In the genomic region with DNA sequence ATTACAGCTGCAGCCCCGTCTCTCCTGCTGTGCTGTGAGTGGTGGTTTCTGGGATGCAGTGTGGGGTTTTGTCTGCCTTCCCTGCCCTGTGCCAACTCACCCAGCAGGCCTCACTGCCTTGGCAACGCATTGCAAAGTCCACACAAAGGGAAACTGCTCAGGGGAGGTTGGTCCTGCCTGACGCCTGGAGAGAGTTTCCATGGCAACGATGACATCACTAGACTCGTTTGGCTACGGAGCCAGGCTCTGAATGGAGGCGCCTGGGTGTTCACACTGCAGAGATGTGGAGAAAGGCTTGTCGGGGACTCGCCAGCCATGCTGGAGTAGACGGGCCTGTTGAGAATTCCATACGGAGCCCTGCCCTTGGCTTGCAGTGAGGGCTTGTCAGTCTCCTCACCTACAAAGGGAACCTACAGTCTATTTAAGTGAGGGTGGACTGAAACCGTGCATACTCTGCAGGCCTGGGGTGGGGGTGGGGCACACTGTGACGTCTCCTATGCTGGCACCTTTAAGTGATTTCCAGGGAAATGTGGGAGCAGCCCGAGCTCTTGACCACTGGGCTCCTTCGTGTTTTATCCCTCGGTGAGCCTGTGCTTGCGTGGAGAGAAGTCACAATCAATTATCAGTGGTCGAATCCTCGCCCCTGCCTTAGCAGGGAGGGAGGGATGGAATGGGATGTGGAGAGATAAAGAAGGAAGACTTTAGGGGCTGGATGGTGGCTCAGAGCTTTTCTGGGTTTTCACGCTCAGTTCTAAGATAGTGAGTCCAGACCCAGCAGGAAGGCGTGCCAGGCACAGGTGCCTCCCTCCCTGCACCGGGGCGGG, we compare ENCODE assay signal across 8 mouse cellular contexts. TPM values are rescaled to one million over a fixed set of nuclear protein-coding genes. Genes with fewer than 3 reads are reported as not detected.
DNase-seq lines count a peak whose midpoint lies in the region; ATAC-seq lines count a peak whose summit lies in the region.

No protein-coding gene starts in this region.

- peak; percentile 98 for ATAC-seq in forebrain, embryonic 11.5 days (replicated peaks; ENCODE audit: low FRiP score)
- peak; percentile 37 for ATAC-seq in liver, embryonic 13.5 days (ENCODE audit: low read depth)

- H3K27me3 ChIP-seq in forebrain, embryonic 11.5 days (ENCODE audit: control insufficient read depth, insufficient read depth, low read length) = no peaks in the 10 kb centered on the region
- H3K27me3 ChIP-seq in liver, embryonic 13.5 days = peaks cover 8% of the 10 kb centered on the region

- peak; percentile 30 to 32 for DNase-seq in CD8-positive naive resting alpha-beta T cell, adult 2 months (ENCODE audit: low read depth in 2 of 2, low spot score in 2 of 2)
- DNase-seq in brain, embryonic 18.5 days (ENCODE audit: low read depth, low spot score) = peak; percentile 99
- DNase-seq in forebrain, embryonic 11.5 days (ENCODE audit: low spot score) = peak; percentile 94
- peak; percentile 92 to 94 for DNase-seq in heart, postnatal 10 days
- DNase-seq in kidney, postnatal 36 days = peak; percentile 88 to 97
- no peak for DNase-seq in liver, embryonic 13.5 days
- peak; percentile 63 for DNase-seq in naive thymus-derived CD4-positive, alpha-beta T cell, adult 2 months (ENCODE audit: low read depth)
- DNase-seq in testis, postnatal 14 days (ENCODE audit: low spot score) = peak; percentile 77

- no peaks in the 10 kb centered on the region for H3K9me3 ChIP-seq in forebrain, embryonic 11.5 days (ENCODE audit: control insufficient read depth, low read length)
- H3K9me3 ChIP-seq in liver, embryonic 13.5 days (replicated peaks) = no peaks in the 10 kb centered on the region

- peaks cover 35% of the 10 kb centered on the region for H3K4me1 ChIP-seq in forebrain, embryonic 11.5 days (replicated peaks; ENCODE audit: control insufficient read depth, insufficient read depth, low read length)
- peaks cover 18% of the 10 kb centered on the region for H3K4me1 ChIP-seq in liver, embryonic 13.5 days (replicated peaks)

- no peaks in the 10 kb centered on the region for H3K36me3 ChIP-seq in forebrain, embryonic 11.5 days (ENCODE audit: control insufficient read depth, insufficient read depth, low read length)
- no peaks in the 10 kb centered on the region for H3K36me3 ChIP-seq in liver, embryonic 13.5 days

- peak overlapping the region; percentile 60 for H3K9ac ChIP-seq in forebrain, embryonic 11.5 days (ENCODE audit: low read length)
- no peak overlapping the region for H3K9ac ChIP-seq in liver, embryonic 13.5 days

- peak overlapping the region; percentile 47 for H3K4me2 ChIP-seq in forebrain, embryonic 11.5 days (ENCODE audit: low read depth, low read length, severe bottlenecking)
- peak overlapping the region; percentile 44 for H3K4me2 ChIP-seq in liver, embryonic 13.5 days

- H3K4me3 ChIP-seq in forebrain, embryonic 11.5 days (ENCODE audit: low read depth, low read length) = peak overlapping the region; percentile 5; the same call in 1 of the 2 replicates
- H3K4me3 ChIP-seq in liver, embryonic 13.5 days (replicated peaks) = no peak overlapping the region

- 3% methylated on average over 23 of the region's 23 CpGs for WGBS in forebrain, embryonic 11.5 days
- 15% methylated on average over 23 of the region's 23 CpGs for WGBS in liver, embryonic 13.5 days (ENCODE audit: insufficient replicate concordance)

- peak overlapping the region; percentile 99 for H3K27ac ChIP-seq in forebrain, embryonic 11.5 days (ENCODE audit: low read depth, low read length)
- no peak overlapping the region for H3K27ac ChIP-seq in liver, embryonic 13.5 days

- intact Hi-C loops in heart, postnatal 10 days (cut with DNase I) = no loop called here

RNA-seq across cellular contexts. Expression of a gene that starts 50.6 kb away (rescaled TPM):
- polyA plus RNA-seq in forebrain, embryonic 11.5 days (2014; fragmentation: Nextera tagmentation; extraction: Ambion mirVana) = 43.0 and 44.0 TPM in 2 replicates
- 10 to 100 TPM; 67.4 to 81.0 TPM for total RNA-seq in heart, postnatal 10 days (2021)
- polyA plus RNA-seq in liver, embryonic 13.5 days (2015; fragmentation: Nextera tagmentation; extraction: Ambion mirVana) = 9.5 and 12.4 TPM in 2 replicates
